31 mouse cellular contexts compared by ENCODE assay signal in the genomic region with DNA sequence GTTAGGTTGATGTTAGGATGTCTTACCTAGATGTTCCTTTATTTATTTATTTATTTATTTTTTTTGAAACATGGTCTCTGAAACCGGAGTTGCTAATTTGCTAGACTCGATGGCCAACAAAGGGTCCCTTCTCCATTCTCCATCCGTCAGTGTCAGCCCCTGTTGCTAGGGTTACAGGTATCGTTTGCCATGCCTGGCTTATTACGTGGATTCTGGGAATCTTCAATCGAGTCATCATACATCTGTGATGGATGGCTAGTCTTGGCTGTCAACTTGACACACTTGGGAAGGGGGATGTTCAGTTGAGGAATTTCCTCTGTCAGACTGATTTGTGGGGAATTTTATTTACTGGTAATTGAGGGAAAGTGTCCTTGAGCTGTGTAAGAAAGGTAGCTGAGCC. TPM values are rescaled to one million over a fixed set of nuclear protein-coding genes. Genes with fewer than 3 reads are reported as not detected.
DNase-seq lines count a peak whose midpoint lies in the region; ATAC-seq and TF ChIP-seq lines count a peak whose summit lies in the region.
"Had no signal": no experiment of that assay in that cellular context is flagged by ENCODE, and none has a peak within 500 bp of the region (broad histone marks: within the 10 kb centered on the region; RNA-seq: fewer than 3 reads in every experiment).

No protein-coding gene starts in this region.

- H3K27ac ChIP-seq in heart, adult 2 months: peak overlapping the region; percentile 68
- H3K27ac ChIP-seq in heart, postnatal 0 days (ENCODE audit: low read depth): peak overlapping the region; percentile 80
- H3K27ac ChIP-seq in brown adipose tissue, adult 24 weeks (replicated peaks; ENCODE audit: low read depth, low read length): peak overlapping the region; percentile 46; the same call in 1 of the 2 replicates
- H3K27ac ChIP-seq: embryonic facial prominence, embryonic 15.5 days; forebrain, embryonic 10.5 days; liver, embryonic 13.5 days; midbrain, embryonic 12.5 days; neural tube, embryonic 15.5 days had no signal

- peaks cover 5% of the 10 kb centered on the region for H3K79me2 ChIP-seq in heart, adult 2 months (replicated peaks; ENCODE audit: control insufficient read depth, insufficient read depth, low read length)

- peak; percentile 45 for DNase-seq in adrenal gland, adult 8-10 months
- DNase-seq in adrenal gland, postnatal 4 days (ENCODE audit: low spot score in 2 of 2): no peak
- no peak for DNase-seq in heart, adult 2 months
- DNase-seq in heart, adult 9 months (ENCODE audit: low spot score in 2 of 2): no peak
- no peak for DNase-seq in heart, postnatal 0 days (ENCODE audit: low spot score)
- DNase-seq in heart, postnatal 25 days (ENCODE audit: low spot score): no peak
- DNase-seq: cerebellum, adult 11-12 months; gastrocnemius, postnatal 14 days; kidney, adult 18-20 months; kidney, postnatal 4 days; liver, embryonic 13.5 days; lung, adult 2 months; lung, postnatal 14 days; right cerebral cortex, postnatal 4 days; thymus, postnatal 14 days had no signal

- intact Hi-C loops in heart, adult 2 months (cut with DNase I): no loop called here
- intact Hi-C loops in heart, postnatal 25 days (cut with DNase I): no loop called here

- 79% methylated on average over 6 of the region's 6 CpGs for WGBS in heart, adult 2 months
- WGBS in heart, postnatal 0 days: 84% methylated on average over 6 of the region's 6 CpGs

- H3K4me3 ChIP-seq in heart, adult 2 months: no peak overlapping the region
- no peak overlapping the region for H3K4me3 ChIP-seq in heart, postnatal 0 days (ENCODE audit: low read depth, low read length)
- H3K4me3 ChIP-seq in brown adipose tissue, adult 24 weeks (ENCODE audit: insufficient read depth, low read depth, low read length): no peak overlapping the region
- H3K4me3 ChIP-seq: embryonic facial prominence, embryonic 15.5 days; forebrain, embryonic 10.5 days; left cerebral cortex, adult 2 months; liver, embryonic 13.5 days; midbrain, embryonic 12.5 days; neural tube, embryonic 15.5 days had no signal

- no peak overlapping the region for H3K4me2 ChIP-seq in heart, postnatal 0 days (ENCODE audit: low read depth, low read length)
- H3K4me2 ChIP-seq: embryonic facial prominence, embryonic 15.5 days; liver, embryonic 13.5 days; midbrain, embryonic 12.5 days; neural tube, embryonic 15.5 days had no signal

- H3K36me3 ChIP-seq in heart, adult 2 months (ENCODE audit: control insufficient read depth, insufficient read depth, low read length): peaks cover 68% of the 10 kb centered on the region
- H3K36me3 ChIP-seq in heart, postnatal 0 days (replicated peaks; ENCODE audit: control insufficient read depth, insufficient read depth, low read length): peaks cover 19% of the 10 kb centered on the region
- H3K36me3 ChIP-seq: embryonic facial prominence, embryonic 15.5 days; forebrain, embryonic 10.5 days; liver, embryonic 13.5 days; midbrain, embryonic 12.5 days; neural tube, embryonic 15.5 days had no signal

- H3K9me3 ChIP-seq in heart, postnatal 0 days (replicated peaks; ENCODE audit: control insufficient read depth, low read length): 0 out of 2 replicates have a peak, but pooled peaks cover 5% of the 10 kb centered on the region
- H3K9me3 ChIP-seq: embryonic facial prominence, embryonic 15.5 days; forebrain, embryonic 10.5 days; liver, embryonic 13.5 days; midbrain, embryonic 12.5 days; neural tube, embryonic 15.5 days had no signal

- no peak for TF ChIP-seq EP300 in heart, adult 2 months (IDR thresholded peaks at IDR 0.05; ENCODE audit: insufficient read depth, low read depth, low read length)
- no peak for TF ChIP-seq EP300 in heart, postnatal 0 days (IDR thresholded peaks at IDR 0.05; ENCODE audit: low read depth)

- no peak for TF ChIP-seq POLR2A in heart, adult 2 months (IDR thresholded peaks at IDR 0.05; ENCODE audit: insufficient read depth, low read depth, low read length)

- H3K4me1 ChIP-seq in heart, adult 2 months (ENCODE audit: control insufficient read depth, insufficient read depth, low read length): peaks cover 19% of the 10 kb centered on the region
- H3K4me1 ChIP-seq in heart, postnatal 0 days (ENCODE audit: control insufficient read depth, insufficient read depth): peaks cover 16% of the 10 kb centered on the region
- H3K4me1 ChIP-seq in brown adipose tissue, adult 24 weeks (ENCODE audit: control insufficient read depth, insufficient read depth, insufficient read length, low read length): peaks cover 19% of the 10 kb centered on the region
- H3K4me1 ChIP-seq: embryonic facial prominence, embryonic 15.5 days; forebrain, embryonic 10.5 days; liver, embryonic 13.5 days; midbrain, embryonic 12.5 days; neural tube, embryonic 15.5 days had no signal

- ATAC-seq in heart, postnatal 0 days (ENCODE audit: insufficient read depth, low read depth): no peak
- ATAC-seq: forebrain, embryonic 16.5 days; inflammation-experienced regulatory T-cells, adult 6 months had no signal

- no peaks in the 10 kb centered on the region for H3K27me3 ChIP-seq in heart, adult 2 months (ENCODE audit: control insufficient read depth, insufficient read depth, low read length)
- H3K27me3 ChIP-seq in heart, postnatal 0 days (ENCODE audit: control insufficient read depth, insufficient read depth, low read length): no peaks in the 10 kb centered on the region
- H3K27me3 ChIP-seq: embryonic facial prominence, embryonic 15.5 days; liver, embryonic 13.5 days; midbrain, embryonic 12.5 days; neural tube, embryonic 15.5 days had no signal

- H3K9ac ChIP-seq in heart, adult 2 months (ENCODE audit: low read depth, low read length): no peak overlapping the region
- no peak overlapping the region for H3K9ac ChIP-seq in heart, postnatal 0 days (replicated peaks; ENCODE audit: low read depth, low read length)
- H3K9ac ChIP-seq: embryonic facial prominence, embryonic 15.5 days; liver, embryonic 13.5 days; midbrain, embryonic 12.5 days; neural tube, embryonic 15.5 days had no signal

- TF ChIP-seq CTCF in heart, adult 2 months (IDR thresholded peaks at IDR 0.05): no peak
- TF ChIP-seq CTCF in heart, postnatal 0 days (IDR thresholded peaks at IDR 0.05; ENCODE audit: low read depth): no peak

RNA-seq across cellular contexts. Expression of gene 4930455H04Rik, which starts 25.3 kb away (rescaled TPM):
- not detected for total RNA-seq in adrenal gland, adult 8-10 months (2022)
- not detected for total RNA-seq in adrenal gland, postnatal 4 days (2021)
- total RNA-seq in heart, adult 2 months (2021): not detected
- polyA plus RNA-seq in heart, adult 2 months (2012; rRNA removed): 0.16 TPM in 1 of 2 replicates, not detected in the other
- total RNA-seq in heart, postnatal 0 days (2014; rRNA removed; ENCODE audit: low replicate concordance): not detected in 2 replicates
- polyA plus RNA-seq in heart, postnatal 0 days (2015; fragmentation: Nextera tagmentation; extraction: Ambion mirVana): 0.11 TPM in 1 of 2 replicates, not detected in the other
- not detected for total RNA-seq in heart, postnatal 25 days (2021)
- not detected in 2 replicates for polyA plus RNA-seq in brown adipose tissue, adult 24 weeks (2012; ENCODE audit: insufficient read depth, insufficient read length, missing spikeins)
- total RNA-seq: ES-E14; heart, postnatal 14 days; layer of hippocampus, postnatal 10 days; left cerebral cortex, adult 2 months; left cerebral cortex, postnatal 36 days; megakaryocyte progenitor cell, adult 5-6 weeks had no signal
- polyA plus RNA-seq: embryonic facial prominence, embryonic 15.5 days; forebrain, embryonic 10.5 days; forebrain, embryonic 16.5 days; inflammation-experienced regulatory T-cells, adult 6 months; kidney, embryonic 16.5 days; limb, embryonic 14.5 days; liver, embryonic 13.5 days; lung, adult 2 months; midbrain, embryonic 12.5 days; neural tube, embryonic 15.5 days; stomach, embryonic 14.5 days had no signal

RNA-seq across cellular contexts. Expression of gene Palmd, which starts 26.0 kb away (rescaled TPM):
- total RNA-seq in adrenal gland, adult 8-10 months (2022): 10 to 100 TPM; 37.4 to 65.1 (median 51.8) TPM
- total RNA-seq in adrenal gland, postnatal 4 days (2021): 10 to 100 TPM; 33.4 to 42.1 TPM
- 10 to 100 TPM; 55.2 to 55.6 TPM for total RNA-seq in heart, adult 2 months (2021)
- 13.7 and 21.2 TPM in 2 replicates for polyA plus RNA-seq in heart, adult 2 months (2012; rRNA removed)
- 7.9 and 10.9 TPM in 2 replicates for total RNA-seq in heart, postnatal 0 days (2014; rRNA removed; ENCODE audit: low replicate concordance)
- 23.2 and 29.7 TPM in 2 replicates for polyA plus RNA-seq in heart, postnatal 0 days (2015; fragmentation: Nextera tagmentation; extraction: Ambion mirVana)
- 10 to 100 TPM; 54.5 to 71.2 TPM for total RNA-seq in heart, postnatal 25 days (2021)
- polyA plus RNA-seq in brown adipose tissue, adult 24 weeks (2012; ENCODE audit: insufficient read depth, insufficient read length, missing spikeins): 132 and 150 TPM in 2 replicates
- total RNA-seq: megakaryocyte progenitor cell, adult 5-6 weeks had no signal
- polyA plus RNA-seq: inflammation-experienced regulatory T-cells, adult 6 months had no signal
